17 mouse cellular contexts compared by ENCODE assay signal in the genomic region with DNA sequence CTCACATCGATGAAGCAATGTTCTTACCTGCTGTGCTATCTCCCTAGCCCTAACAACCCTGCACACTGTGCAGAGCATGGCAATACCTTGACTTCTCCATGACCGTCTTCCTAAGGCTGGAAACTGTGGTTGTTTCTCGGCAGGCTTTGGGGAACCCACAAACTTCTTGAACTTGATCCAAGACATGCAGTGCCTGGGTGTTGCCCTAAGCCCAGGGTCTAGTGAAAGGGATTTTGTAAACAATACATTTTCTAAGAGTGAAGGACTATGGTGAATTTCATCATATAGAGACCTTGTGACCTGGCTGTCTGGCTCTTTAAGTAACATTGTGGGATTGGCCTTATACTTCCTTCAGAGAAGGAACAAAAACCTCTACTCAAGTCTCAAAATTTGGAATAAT. TPM values are rescaled to one million over a fixed set of nuclear protein-coding genes. Genes with fewer than 3 reads are reported as not detected.
DNase-seq lines count a peak whose midpoint lies in the region; ATAC-seq and TF ChIP-seq lines count a peak whose summit lies in the region.
"Had no signal": no experiment of that assay in that cellular context is flagged by ENCODE, and none has a peak within 500 bp of the region (broad histone marks: within the 10 kb centered on the region; RNA-seq: fewer than 3 reads in every experiment).

No protein-coding gene starts in this region.

- H3K27me3 ChIP-seq in embryonic facial prominence, embryonic 15.5 days = no peaks in the 10 kb centered on the region
- H3K27me3 ChIP-seq: forebrain, embryonic 12.5 days; midbrain, embryonic 15.5 days; Patski had no signal

- H3K27ac ChIP-seq in left cerebral cortex, adult 2 months = peak overlapping the region; percentile 44
- H3K27ac ChIP-seq in embryonic facial prominence, embryonic 15.5 days (replicated peaks) = peak overlapping the region; percentile 84
- H3K27ac ChIP-seq: forebrain, embryonic 12.5 days; hindbrain, embryonic 14.5 days; midbrain, embryonic 15.5 days had no signal

- peak; percentile 70 for ATAC-seq in common myeloid progenitor, adult 5-6 weeks (replicated peaks; ENCODE audit: low read depth, poor library complexity, severe bottlenecking)
- ATAC-seq in embryonic facial prominence, embryonic 15.5 days (ENCODE audit: insufficient number of reproducible peaks, low FRiP score, low TSS enrichment, low read depth) = no peak
- ATAC-seq in megakaryocyte, adult 5-6 weeks (ENCODE audit: poor library complexity, severe bottlenecking) = peak; percentile 76
- no peak for ATAC-seq in erythroid progenitor cell, adult 5-6 weeks (replicated peaks; ENCODE audit: low FRiP score, poor library complexity, severe bottlenecking)

- 50% methylated on average over 3 of the region's 3 CpGs for WGBS in embryonic facial prominence, embryonic 15.5 days

- TF ChIP-seq CTCF in left cerebral cortex, adult 2 months (IDR thresholded peaks at IDR 0.05) = no peak

- H3K4me3 ChIP-seq in left cerebral cortex, adult 2 months = no peak overlapping the region
- H3K4me3 ChIP-seq in embryonic facial prominence, embryonic 15.5 days (replicated peaks) = no peak overlapping the region
- H3K4me3 ChIP-seq: forebrain, embryonic 12.5 days; midbrain, embryonic 15.5 days had no signal

- H3K9me3 ChIP-seq in embryonic facial prominence, embryonic 15.5 days (replicated peaks) = no peaks in the 10 kb centered on the region
- H3K9me3 ChIP-seq: forebrain, embryonic 12.5 days; midbrain, embryonic 15.5 days had no signal

- H3K4me1 ChIP-seq in embryonic facial prominence, embryonic 15.5 days = peaks cover 25% of the 10 kb centered on the region
- H3K4me1 ChIP-seq: forebrain, embryonic 12.5 days; midbrain, embryonic 15.5 days had no signal

- no peak overlapping the region for H3K4me2 ChIP-seq in embryonic facial prominence, embryonic 15.5 days (replicated peaks)
- H3K4me2 ChIP-seq: forebrain, embryonic 12.5 days; heart, embryonic 11.5 days; hindbrain, embryonic 14.5 days; midbrain, embryonic 15.5 days had no signal

- DNase-seq in left cerebral cortex, adult 2 months (ENCODE audit: extremely low spot score in 1 of 2, low spot score in 2 of 2) = no peak
- DNase-seq in left cerebral cortex, postnatal 4 days = no peak
- no peak for DNase-seq in adrenal gland, adult 2 months
- no peak for DNase-seq in natural killer cell, adult 2 months (ENCODE audit: low spot score in 2 of 2)
- DNase-seq: cerebellum, adult 2 months had no signal

- intact Hi-C loops in left cerebral cortex, adult 2 months (cut with DNase I) = no loop called here
- intact Hi-C loops in left cerebral cortex, postnatal 4 days (cut with DNase I) = no loop called here

- H3K9ac ChIP-seq in embryonic facial prominence, embryonic 15.5 days = no peak overlapping the region
- H3K9ac ChIP-seq: forebrain, embryonic 12.5 days; hindbrain, embryonic 14.5 days; midbrain, embryonic 15.5 days had no signal

- no peaks in the 10 kb centered on the region for H3K36me3 ChIP-seq in embryonic facial prominence, embryonic 15.5 days
- H3K36me3 ChIP-seq: forebrain, embryonic 12.5 days; midbrain, embryonic 15.5 days had no signal

RNA-seq across cellular contexts. Expression of a gene that starts 34.6 kb away (rescaled TPM):
- not detected for total RNA-seq in left cerebral cortex, adult 2 months (2021)
- not detected for total RNA-seq in left cerebral cortex, postnatal 4 days (2021)
- total RNA-seq in common myeloid progenitor, adult 5-6 weeks (2017) = not detected in 2 replicates
- 31.3 and 33.6 TPM in 2 replicates for polyA plus RNA-seq in embryonic facial prominence, embryonic 15.5 days (2015; fragmentation: Nextera tagmentation; extraction: Ambion mirVana)
- not detected in 2 replicates for total RNA-seq in megakaryocyte, adult 5-6 weeks (2015)
- total RNA-seq in megakaryocyte, adult 5-6 weeks (2017) = not detected in 2 replicates
- under 1 TPM; 0.35 to 0.63 TPM for total RNA-seq in adrenal gland, adult 2 months (2021)
- 0.35 TPM in 1 of 2 replicates, not detected in the other for polyA plus RNA-seq in adrenal gland, adult 2 months (2012; rRNA removed)
- not detected in 2 replicates for total RNA-seq in erythroid progenitor cell, adult 5-6 weeks (2015; ENCODE audit: low replicate concordance)
- not detected in 2 replicates for total RNA-seq in erythroid progenitor cell, adult 5-6 weeks (2017; ENCODE audit: low replicate concordance)
- total RNA-seq: gastrocnemius, adult 18-20 months; left cerebral cortex, postnatal 10 days had no signal
- polyA plus RNA-seq: cerebellum, adult 2 months; forebrain, embryonic 12.5 days; hindbrain, embryonic 14.5 days; midbrain, embryonic 15.5 days; neural tube, embryonic 11.5 days had no signal

Comparison
In these comparisons a context has a peak if more than half of its experiments do, and no peak if none do; other contexts are left out.
1. ATAC-seq: peak in common myeloid progenitor, adult 5-6 weeks (single experiment) and megakaryocyte, adult 5-6 weeks (single experiment); none in embryonic facial prominence, embryonic 15.5 days (single experiment) and erythroid progenitor cell, adult 5-6 weeks (single experiment).